In the genomic region with DNA sequence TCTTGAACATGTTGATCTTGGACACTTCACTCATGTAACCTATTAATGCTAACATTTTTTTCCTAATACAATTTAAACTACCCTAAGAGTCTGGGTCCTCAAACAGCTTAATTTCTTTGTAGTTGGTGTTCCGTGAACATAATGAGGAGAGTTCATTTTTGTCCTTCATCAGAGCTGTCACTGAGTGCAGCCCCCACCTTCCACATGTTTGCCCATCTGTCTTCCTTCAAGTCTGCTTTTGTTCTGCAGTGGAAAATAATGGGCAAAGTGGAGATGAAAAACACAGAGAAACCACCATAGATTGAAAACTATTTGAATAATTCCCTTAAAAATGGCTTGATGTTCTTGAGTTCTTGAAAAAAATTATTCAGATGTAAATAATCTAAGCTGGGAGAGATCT, we compare ENCODE assay signal across 14 mouse cellular contexts.
A peak's percentile ranks its signal among the peaks of the same experiment; 100 is the strongest.
DNase-seq lines count a peak whose midpoint lies in the region; TF ChIP-seq lines count a peak whose summit lies in the region.
"Had no signal": no experiment of that assay in that cellular context is flagged by ENCODE, and none has a peak within 500 bp of the region (broad histone marks: within the 10 kb centered on the region; RNA-seq: fewer than 3 reads in every experiment).

No protein-coding gene starts in this region.

- TF ChIP-seq CTCF in brain, embryonic 14.5 days (IDR thresholded peaks at IDR 0.05; ENCODE audit: borderline replicate concordance, extremely low read depth, insufficient read depth, insufficient read length), result no peak

- no peak for TF ChIP-seq POLR2A in brain, embryonic 14.5 days (IDR thresholded peaks at IDR 0.05; ENCODE audit: borderline replicate concordance, extremely low read depth, insufficient read depth, insufficient read length, poor library complexity, severe bottlenecking)

- peak; percentile 47 for DNase-seq in brain, adult 2 months (ENCODE audit: low read depth, low spot score)
- DNase-seq in brain, embryonic 14.5 days (ENCODE audit: low read depth), result peak; percentile 25
- peak; percentile 36 for DNase-seq in layer of hippocampus, adult 9-10 months (ENCODE audit: low spot score)
- DNase-seq in telencephalon, adult 2 months (ENCODE audit: low read depth, low spot score), result peak; percentile 15
- DNase-seq in gastrocnemius, adult 8-10 months (ENCODE audit: low spot score in 2 of 2), result no peak
- DNase-seq in right cerebral cortex, postnatal 36 days (ENCODE audit: low spot score in 2 of 2), result no peak
- DNase-seq: adrenal gland, adult 8-10 months; adrenal gland, postnatal 25 days; cerebellum, adult 11-12 months; cerebellum, adult 8-10 months; cerebellum, postnatal 10 days; cerebellum, postnatal 36 days; embryo, embryonic 11 days; gastrocnemius, postnatal 14 days had no signal

Comparison
In these comparisons a context has a peak if more than half of its experiments do, and no peak if none do; other contexts are left out.
1. DNase-seq: peak in brain, adult 2 months (single experiment), brain, embryonic 14.5 days (single experiment), layer of hippocampus, adult 9-10 months (single experiment) and telencephalon, adult 2 months (single experiment); none in gastrocnemius, adult 8-10 months (0 of 2) and right cerebral cortex, postnatal 36 days (0 of 2).